Comparison of ENCODE assay signal across 16 mouse cellular contexts in the genomic region with DNA sequence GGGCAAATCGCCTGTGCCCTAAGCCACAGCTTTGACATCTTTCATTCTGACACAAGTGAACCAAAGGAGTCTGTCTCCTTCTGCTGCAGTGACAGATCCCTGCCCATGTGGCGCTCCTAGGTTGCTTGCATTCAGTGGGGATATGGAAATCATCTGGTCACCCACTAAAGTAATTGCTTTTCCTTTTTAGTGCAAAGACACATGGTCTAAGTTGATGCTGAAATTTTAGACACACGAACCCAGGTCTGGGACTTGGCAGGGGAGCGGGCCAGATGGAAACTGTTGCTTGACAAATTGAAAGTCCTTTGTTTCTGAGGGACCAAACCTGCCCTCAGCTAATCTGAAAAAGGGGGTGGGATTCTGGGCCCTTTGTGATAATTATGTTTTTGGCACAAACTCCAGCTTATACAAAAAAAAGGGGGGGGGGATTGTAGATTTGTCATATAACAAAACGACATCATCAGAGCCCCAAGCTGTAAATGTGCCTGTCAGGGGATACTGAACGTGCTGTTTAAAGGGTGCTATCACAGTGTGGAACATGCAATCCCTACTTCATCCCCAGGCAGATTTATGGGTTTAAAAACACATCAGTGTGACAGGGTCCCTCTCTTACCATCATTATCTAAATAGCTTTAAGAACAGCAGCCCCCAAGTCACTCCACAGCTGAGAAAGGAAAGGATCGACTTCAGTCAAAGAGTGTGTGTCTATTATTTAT.
A peak's percentile ranks its signal among the peaks of the same experiment; 100 is the strongest.
DNase-seq lines count a peak whose midpoint lies in the region; ATAC-seq and TF ChIP-seq lines count a peak whose summit lies in the region.
"Had no signal": no experiment of that assay in that cellular context is flagged by ENCODE, and none has a peak within 500 bp of the region (broad histone marks: within the 10 kb centered on the region; RNA-seq: fewer than 3 reads in every experiment).

No protein-coding gene starts in this region.

- WGBS in hindbrain, postnatal 0 days = 57% methylated on average over 7 of the region's 7 CpGs
- 60% methylated on average over 7 of the region's 7 CpGs for WGBS in hindbrain, embryonic 13.5 days
- 39% methylated on average over 7 of the region's 7 CpGs for WGBS in forebrain, postnatal 0 days
- WGBS in heart, embryonic 10.5 days = 77% methylated on average over 7 of the region's 7 CpGs

- H3K27ac ChIP-seq in hindbrain, postnatal 0 days = no peak overlapping the region
- no peak overlapping the region for H3K27ac ChIP-seq in hindbrain, embryonic 13.5 days
- no peak overlapping the region for H3K27ac ChIP-seq in forebrain, postnatal 0 days (ENCODE audit: low read depth, low read length)
- H3K27ac ChIP-seq in heart, embryonic 10.5 days = no peak overlapping the region

- no peak overlapping the region for H3K4me3 ChIP-seq in hindbrain, postnatal 0 days (ENCODE audit: low read length)
- no peak overlapping the region for H3K4me3 ChIP-seq in hindbrain, embryonic 13.5 days
- no peak overlapping the region for H3K4me3 ChIP-seq in forebrain, postnatal 0 days (ENCODE audit: low read depth, low read length)
- no peak overlapping the region for H3K4me3 ChIP-seq in heart, embryonic 10.5 days

- no peaks in the 10 kb centered on the region for H3K27me3 ChIP-seq in hindbrain, postnatal 0 days (ENCODE audit: insufficient read depth, low read length)
- no peaks in the 10 kb centered on the region for H3K27me3 ChIP-seq in hindbrain, embryonic 13.5 days
- H3K27me3 ChIP-seq in forebrain, postnatal 0 days (ENCODE audit: insufficient read depth, low read length) = no peaks in the 10 kb centered on the region
- no peaks in the 10 kb centered on the region for H3K27me3 ChIP-seq in heart, embryonic 10.5 days (ENCODE audit: insufficient read depth, poor library complexity, severe bottlenecking)

- peak; percentile 16 for DNase-seq in hindbrain, postnatal 0 days (ENCODE audit: low spot score)
- peak; percentile 34 for DNase-seq in adipocyte (ENCODE audit: low spot score)
- DNase-seq in brain, embryonic 14.5 days (ENCODE audit: low read depth) = peak; percentile 80
- peak; percentile 15 for DNase-seq in forebrain, postnatal 0 days
- no peak for DNase-seq in heart, embryonic 10.5 days (ENCODE audit: low spot score)
- no peak for DNase-seq in urinary bladder, adult 18-20 months (ENCODE audit: low spot score in 2 of 2)
- DNase-seq in cerebellum, adult 18-20 months = no peak
- DNase-seq: cerebellum, postnatal 36 days; gastrocnemius, postnatal 25 days; kidney, adult 9 months; layer of hippocampus, postnatal 36 days; midbrain, embryonic 14.5 days; retina, postnatal 1 day; thymus, postnatal 4 days had no signal

- no peaks in the 10 kb centered on the region for H3K36me3 ChIP-seq in hindbrain, postnatal 0 days (ENCODE audit: insufficient read depth, low read length)
- H3K36me3 ChIP-seq in hindbrain, embryonic 13.5 days = no peaks in the 10 kb centered on the region
- no peaks in the 10 kb centered on the region for H3K36me3 ChIP-seq in forebrain, postnatal 0 days (ENCODE audit: insufficient read depth)
- H3K36me3 ChIP-seq in heart, embryonic 10.5 days = peaks cover 7% of the 10 kb centered on the region

- ATAC-seq in hindbrain, postnatal 0 days = no peak
- ATAC-seq in hindbrain, embryonic 13.5 days (ENCODE audit: low FRiP score) = no peak
- ATAC-seq in forebrain, postnatal 0 days = peak; percentile 50

- TF ChIP-seq POLR2A in brain, embryonic 14.5 days (IDR thresholded peaks at IDR 0.05; ENCODE audit: borderline replicate concordance, extremely low read depth, insufficient read depth, insufficient read length, poor library complexity, severe bottlenecking) = no peak

- H3K4me2 ChIP-seq in hindbrain, postnatal 0 days (ENCODE audit: low read depth, low read length) = no peak overlapping the region
- H3K4me2 ChIP-seq in hindbrain, embryonic 13.5 days = no peak overlapping the region
- no peak overlapping the region for H3K4me2 ChIP-seq in forebrain, postnatal 0 days (ENCODE audit: low read depth)
- H3K4me2 ChIP-seq: heart, embryonic 11.5 days had no signal

- H3K9ac ChIP-seq in hindbrain, postnatal 0 days (replicated peaks; ENCODE audit: low read length) = no peak overlapping the region
- no peak overlapping the region for H3K9ac ChIP-seq in hindbrain, embryonic 13.5 days
- no peak overlapping the region for H3K9ac ChIP-seq in forebrain, postnatal 0 days

- H3K9me3 ChIP-seq in hindbrain, postnatal 0 days (ENCODE audit: low read length) = no peaks in the 10 kb centered on the region
- no peaks in the 10 kb centered on the region for H3K9me3 ChIP-seq in hindbrain, embryonic 13.5 days
- no peaks in the 10 kb centered on the region for H3K9me3 ChIP-seq in forebrain, postnatal 0 days (ENCODE audit: low read length)
- no peaks in the 10 kb centered on the region for H3K9me3 ChIP-seq in heart, embryonic 10.5 days

- H3K4me1 ChIP-seq in hindbrain, postnatal 0 days (ENCODE audit: insufficient read depth, low read length) = no peaks in the 10 kb centered on the region
- no peaks in the 10 kb centered on the region for H3K4me1 ChIP-seq in hindbrain, embryonic 13.5 days (replicated peaks)
- no peaks in the 10 kb centered on the region for H3K4me1 ChIP-seq in forebrain, postnatal 0 days (ENCODE audit: insufficient read depth)
- H3K4me1 ChIP-seq in heart, embryonic 10.5 days = no peaks in the 10 kb centered on the region

- no peak for TF ChIP-seq CTCF in hindbrain, postnatal 0 days (IDR thresholded peaks at IDR 0.05; ENCODE audit: low read depth)
- TF ChIP-seq CTCF in brain, embryonic 14.5 days (IDR thresholded peaks at IDR 0.05; ENCODE audit: borderline replicate concordance, extremely low read depth, insufficient read depth, insufficient read length) = no peak
- no peak for TF ChIP-seq CTCF in forebrain, postnatal 0 days (IDR thresholded peaks at IDR 0.05; ENCODE audit: low read depth)

Comparison
In these comparisons a context has a peak if more than half of its experiments do, and no peak if none do; other contexts are left out.
1. DNase-seq: peak in hindbrain, postnatal 0 days (single experiment), adipocyte (single experiment), brain, embryonic 14.5 days (single experiment) and forebrain, postnatal 0 days (single experiment); none in heart, embryonic 10.5 days (single experiment), urinary bladder, adult 18-20 months (0 of 2) and cerebellum, adult 18-20 months (0 of 2).